Mouse (Mus musculus): ENCODE data around the gene Mief2. TPM values are rescaled to one million over a fixed set of nuclear protein-coding genes. Genes with fewer than 3 reads are reported as not detected.

Gene Mief2
- total and polyA plus RNA-seq, 3 experiments = 13.4 to 14.6 TPM; not detected in 1

DNA sequence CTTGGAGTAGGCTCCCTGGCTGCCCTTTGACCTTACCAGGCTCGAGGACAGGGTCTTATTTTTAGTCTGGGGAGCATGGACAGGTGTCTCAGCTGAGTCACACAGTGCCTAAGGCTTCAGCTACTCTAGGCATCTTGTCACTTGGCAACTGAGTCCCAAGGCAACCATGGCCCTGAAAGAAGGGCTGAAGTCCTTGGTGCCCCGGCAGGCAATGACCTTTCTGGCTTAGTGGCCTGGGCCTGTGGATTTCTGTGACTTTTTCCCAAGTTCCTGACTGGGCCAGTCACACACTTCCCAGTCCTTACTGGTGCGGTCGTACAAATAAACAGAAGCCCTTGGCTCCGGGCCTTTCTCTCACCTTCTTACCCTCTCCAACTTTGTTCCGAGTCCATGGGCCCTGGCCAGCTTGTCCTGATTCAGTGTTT lies 1.0 kb downstream of the Mief2 start:
- DNase-seq (ENCODE audit: low read depth, low spot score) = no peak
- Histone ChIP-seq H3K27me3 (ENCODE audit: control insufficient read depth in 1 of 2, insufficient read depth in 2 of 2, low read length in 2 of 2) (no peaks in the 10 kb centered on the region), H3K9me3 (replicated peaks; ENCODE audit: insufficient read depth, low read length) (no peaks in the 10 kb centered on the region), H3K27ac (ENCODE audit: control insufficient read depth, low read depth, low read length) (no peak overlapping the region), H3K4me3 (ENCODE audit: control insufficient read depth in 1 of 2, insufficient read depth in 1 of 2, low read depth in 2 of 2, low read length in 2 of 2) (peak overlapping the region in 1 of 2 experiments; percentile 81; a peak in 3 of 4 replicates), H3K4me1 (ENCODE audit: control insufficient read depth in 1 of 2, insufficient read depth in 2 of 2, low read length in 2 of 2) (peaks cover 3 to 20% of the 10 kb centered on the region in 2 experiments; a peak in 3 of 4 replicates), H3K9ac (ENCODE audit: control insufficient read depth, low read depth, low read length, poor library complexity, severe bottlenecking) (peak overlapping the region; percentile 71), H3K36me3 (ENCODE audit: control insufficient read depth in 1 of 2, insufficient read depth in 2 of 2, low read length in 2 of 2) (peaks cover 0 to 5% of the 10 kb centered on the region in 2 experiments; a peak in 2 of 4 replicates), H3K79me2 (ENCODE audit: control insufficient read depth, insufficient read depth, low read length, poor library complexity) (peaks cover 5% of the 10 kb centered on the region)
- TF ChIP-seq BHLHE40 (IDR thresholded peaks at IDR 0.05; ENCODE audit: borderline replicate concordance, low read depth, low read length) = no peak
- no peak for TF ChIP-seq POLR2AphosphoS5 (IDR thresholded peaks at IDR 0.05; ENCODE audit: borderline replicate concordance, low read depth, low read length)
- TF ChIP-seq ZMIZ1 (IDR thresholded peaks at IDR 0.05; ENCODE audit: low read depth, low read length) = no peak
- TF ChIP-seq UBTF (IDR thresholded peaks at IDR 0.05; ENCODE audit: borderline replicate concordance, insufficient read depth, low read depth, low read length) = no peak
- no peak for TF ChIP-seq ETS1 (IDR thresholded peaks at IDR 0.05; ENCODE audit: low read depth, low read length)
- TF ChIP-seq EP300 (IDR thresholded peaks at IDR 0.05; ENCODE audit: low read depth in 1 of 2, low read length in 2 of 2) = no peak
- TF ChIP-seq MYC (IDR thresholded peaks at IDR 0.05; ENCODE audit: low read depth, low read length) = no peak
- no peak for TF ChIP-seq KAT2A (conservative IDR thresholded peaks at IDR 0.05; ENCODE audit: low read depth, low read length)

DNA sequence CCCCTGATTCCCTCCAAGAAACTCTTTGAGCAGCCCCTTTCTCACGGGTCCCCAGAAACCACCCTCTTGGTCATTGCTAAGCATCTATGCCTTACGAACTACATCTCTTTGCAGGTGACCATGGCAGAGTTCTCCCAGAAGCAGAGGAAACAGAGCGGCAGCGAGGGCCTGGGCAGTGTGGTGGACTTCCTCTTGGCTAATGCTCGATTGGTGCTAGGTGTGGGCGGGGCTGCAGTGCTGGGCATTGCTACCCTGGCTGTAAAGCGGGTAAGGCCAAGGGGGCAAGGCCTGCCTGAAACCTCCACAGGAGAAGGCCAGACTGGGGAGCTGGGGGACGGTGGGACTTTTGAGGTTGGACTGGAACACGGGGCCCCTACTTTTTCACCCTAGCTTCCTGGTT lies 2.0 kb downstream of the Mief2 start:
- H3K9ac ChIP-seq (ENCODE audit: control insufficient read depth, low read depth, low read length, poor library complexity, severe bottlenecking) = no peak overlapping the region
- no peak overlapping the region for H3K4me3 ChIP-seq (ENCODE audit: control insufficient read depth in 1 of 2, insufficient read depth in 1 of 2, low read depth in 2 of 2, low read length in 2 of 2)
- H3K79me2 ChIP-seq (ENCODE audit: control insufficient read depth, insufficient read depth, low read length, poor library complexity) = peaks cover 5% of the 10 kb centered on the region
- peaks cover 3 to 20% of the 10 kb centered on the region in 2 experiments; a peak in 3 of 4 replicates for H3K4me1 ChIP-seq (ENCODE audit: control insufficient read depth in 1 of 2, insufficient read depth in 2 of 2, low read length in 2 of 2)
- no peak for DNase-seq (ENCODE audit: low read depth, low spot score)
- H3K27ac ChIP-seq (ENCODE audit: control insufficient read depth, low read depth, low read length) = no peak overlapping the region
- no peaks in the 10 kb centered on the region for H3K27me3 ChIP-seq (ENCODE audit: control insufficient read depth in 1 of 2, insufficient read depth in 2 of 2, low read length in 2 of 2)
- no peak for TF ChIP-seq GATA1 (IDR thresholded peaks at IDR 0.05; ENCODE audit: low read depth, low read length)
- TF ChIP-seq TBP (IDR thresholded peaks at IDR 0.05; ENCODE audit: low read depth, low read length) = no peak
- TF ChIP-seq NRF1 (IDR thresholded peaks at IDR 0.05; ENCODE audit: insufficient read depth, low read depth, low read length, poor library complexity, severe bottlenecking) = no peak
- TF ChIP-seq POLR2A (IDR thresholded peaks at IDR 0.05; ENCODE audit: control insufficient read depth in 1 of 2, insufficient read depth in 1 of 2, low read depth in 1 of 2, low read length in 2 of 2, poor library complexity in 1 of 2) = no peak
- no peak for TF ChIP-seq MYC (IDR thresholded peaks at IDR 0.05; ENCODE audit: low read depth, low read length)
- H3K9me3 ChIP-seq (replicated peaks; ENCODE audit: insufficient read depth, low read length) = no peaks in the 10 kb centered on the region
- H3K36me3 ChIP-seq (ENCODE audit: control insufficient read depth in 1 of 2, insufficient read depth in 2 of 2, low read length in 2 of 2) = peaks cover 0 to 5% of the 10 kb centered on the region in 2 experiments; a peak in 2 of 4 replicates

DNA sequence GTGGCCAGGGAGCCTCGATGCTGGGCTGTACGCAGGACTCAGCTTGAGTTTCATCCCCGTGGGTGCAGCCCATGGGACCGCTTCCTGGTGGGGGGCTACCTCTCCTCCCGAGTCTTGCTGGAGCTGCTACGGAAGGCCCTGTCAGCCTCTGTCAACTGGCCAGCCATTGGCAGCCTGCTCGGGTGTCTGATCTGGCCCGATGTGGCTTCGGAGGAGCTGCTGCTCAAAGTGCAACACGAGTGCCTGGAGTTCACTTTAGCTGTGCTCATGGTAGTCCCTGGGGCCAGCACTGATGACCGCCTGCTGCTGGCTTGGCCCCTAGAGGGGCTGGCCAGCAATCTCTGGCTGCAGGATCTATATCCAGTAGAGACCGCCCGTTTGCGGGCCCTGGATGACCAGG lies 3.1 kb downstream of the Mief2 start:
- Histone ChIP-seq H3K9ac (ENCODE audit: control insufficient read depth, low read depth, low read length, poor library complexity, severe bottlenecking) (no peak overlapping the region), H3K27ac (ENCODE audit: control insufficient read depth, low read depth, low read length) (no peak overlapping the region), H3K4me3 (ENCODE audit: control insufficient read depth in 1 of 2, insufficient read depth in 1 of 2, low read depth in 2 of 2, low read length in 2 of 2) (no peak overlapping the region), H3K27me3 (ENCODE audit: control insufficient read depth in 1 of 2, insufficient read depth in 2 of 2, low read length in 2 of 2) (no peaks in the 10 kb centered on the region), H3K36me3 (ENCODE audit: control insufficient read depth in 1 of 2, insufficient read depth in 2 of 2, low read length in 2 of 2) (peaks cover 0 to 4% of the 10 kb centered on the region in 2 experiments; a peak in 2 of 4 replicates), H3K9me3 (replicated peaks; ENCODE audit: insufficient read depth, low read length) (no peaks in the 10 kb centered on the region), H3K4me1 (ENCODE audit: control insufficient read depth in 1 of 2, insufficient read depth in 2 of 2, low read length in 2 of 2) (peaks cover 3 to 17% of the 10 kb centered on the region in 2 experiments; a peak in 3 of 4 replicates), H3K79me2 (ENCODE audit: control insufficient read depth, insufficient read depth, low read length, poor library complexity) (peaks cover 4% of the 10 kb centered on the region)
- no peak for DNase-seq (ENCODE audit: low read depth, low spot score)
- TF ChIP-seq ZC3H11A (IDR thresholded peaks at IDR 0.05; ENCODE audit: low read depth, low read length) (no peak), MYC (IDR thresholded peaks at IDR 0.05; ENCODE audit: low read depth, low read length) (no peak), TBP (IDR thresholded peaks at IDR 0.05; ENCODE audit: low read depth, low read length) (no peak), SIN3A (IDR thresholded peaks at IDR 0.05; ENCODE audit: low read length) (no peak), POLR2A (IDR thresholded peaks at IDR 0.05; ENCODE audit: control insufficient read depth in 1 of 2, insufficient read depth in 1 of 2, low read depth in 1 of 2, low read length in 2 of 2, poor library complexity in 1 of 2) (0 out of 4 replicates have a peak, but pooled peaks of 1 of the 2 experiments have one; percentile 23), SMC3 (IDR thresholded peaks at IDR 0.05; ENCODE audit: low read depth, low read length) (no peak), GABPA (IDR thresholded peaks at IDR 0.05; ENCODE audit: low read depth, low read length) (no peak), CHD2 (IDR thresholded peaks at IDR 0.05; ENCODE audit: low read length) (no peak)

Data from MEL (cell line).